ENCODE assay signal across 8 mouse cellular contexts in the genomic region with DNA sequence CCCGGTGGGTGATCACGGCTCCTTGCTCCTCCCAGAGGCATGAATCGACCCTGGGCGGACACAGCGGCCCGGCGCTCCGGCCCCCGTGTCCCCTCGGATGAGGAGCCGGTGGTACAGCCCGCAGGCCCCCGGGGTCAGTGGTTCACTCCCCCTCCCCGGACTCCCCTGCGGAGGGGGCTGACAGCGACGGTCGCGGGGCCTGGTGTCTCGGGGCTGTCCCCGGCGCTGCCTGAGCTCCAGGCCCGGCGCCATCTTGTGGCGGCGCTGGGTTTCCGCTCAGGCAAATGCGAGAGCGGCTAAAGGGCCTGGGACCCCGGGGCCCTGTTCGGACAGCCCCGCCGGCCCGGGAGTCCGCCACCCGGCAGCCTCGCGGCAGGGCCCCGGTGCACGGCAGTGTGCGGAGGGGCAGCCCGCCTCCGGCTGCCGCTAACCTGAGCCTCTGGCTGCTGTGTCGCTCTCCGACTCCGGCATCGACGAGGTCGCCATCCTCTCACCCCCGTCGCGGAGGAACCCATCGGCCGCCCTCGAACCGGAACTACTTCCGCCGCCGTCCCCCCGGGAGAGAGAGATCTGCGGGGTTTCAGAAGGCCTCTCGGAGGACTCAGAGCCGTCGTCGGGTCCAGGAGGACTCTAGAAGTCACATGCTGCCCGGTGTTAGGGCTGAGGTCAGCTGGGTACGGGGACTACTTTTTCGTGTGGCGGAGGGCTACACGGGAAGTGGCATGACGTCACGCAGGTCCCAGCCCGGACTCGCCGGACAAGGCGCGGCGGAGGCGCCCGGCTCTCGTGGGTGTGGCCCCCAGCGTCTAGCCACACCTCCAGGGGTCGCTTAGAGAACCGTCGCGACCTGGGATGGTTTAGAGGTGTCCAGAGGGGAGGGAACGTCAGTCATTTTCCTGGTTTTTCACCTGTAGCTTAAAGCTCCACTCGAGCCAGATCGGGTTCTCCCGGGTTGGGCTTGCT. TPM values are rescaled to one million over a fixed set of nuclear protein-coding genes. Genes with fewer than 3 reads are reported as not detected.
DNase-seq lines count a peak whose midpoint lies in the region; ATAC-seq and TF ChIP-seq lines count a peak whose summit lies in the region.

A gene (minus strand): TSS at position 672 of the 963 bp plus-strand sequence.

- peak within 1 kb of the TSS; percentile 99 for H3K27ac ChIP-seq in ES-E14 (ENCODE audit: insufficient read depth, low read depth, low read length, poor library complexity, severe bottlenecking)
- H3K27ac ChIP-seq in forebrain, embryonic 16.5 days (ENCODE audit: low read length), result peak within 1 kb of the TSS; percentile 99
- peak within 1 kb of the TSS; percentile 100 for H3K27ac ChIP-seq in layer of hippocampus, adult 2 months
- H3K27ac ChIP-seq in lung, embryonic 14.5 days (ENCODE audit: low read depth), result peak within 1 kb of the TSS; percentile 99
- H3K27ac ChIP-seq in olfactory bulb, adult 2 months (ENCODE audit: insufficient read depth, low read depth, low read length), result peak within 1 kb of the TSS; percentile 100
- peak within 1 kb of the TSS; percentile 88 for H3K27ac ChIP-seq in thymus, adult 2 months (ENCODE audit: control insufficient read depth, insufficient read depth, low read length)

- under 1% methylated on average over 90 of the region's 91 CpGs for WGBS in forebrain, embryonic 16.5 days
- WGBS in lung, embryonic 14.5 days, result under 1% methylated on average over 90 of the region's 91 CpGs
- WGBS in olfactory bulb, adult 2 months, result under 1% methylated on average over 91 of the region's 91 CpGs
- under 1% methylated on average over 91 of the region's 91 CpGs for WGBS in thymus, adult 2 months

- in situ Hi-C loops in ES-E14 (cut with MboI; ENCODE audit: low sequenced_read_pairs in 2 of 2, unreplicated experiment in 2 of 2), result no loop called here

- peak; percentile 74 for TF ChIP-seq CTCF in layer of hippocampus, adult 2 months (conservative IDR thresholded peaks at IDR 0.05)
- peak; percentile 49 for TF ChIP-seq CTCF in lung, embryonic 14.5 days (IDR thresholded peaks at IDR 0.05; ENCODE audit: low read depth)
- 0 out of 2 replicates have a peak, but pooled peaks have one; percentile 20 for TF ChIP-seq CTCF in olfactory bulb, adult 2 months (IDR thresholded peaks at IDR 0.05; ENCODE audit: insufficient read depth, low read depth, low read length)
- TF ChIP-seq CTCF in thymus, adult 2 months (IDR thresholded peaks at IDR 0.05; ENCODE audit: borderline replicate concordance, control insufficient read depth, extremely low read depth, insufficient read depth, low read length, poor library complexity), result no peak

- H3K4me2 ChIP-seq in forebrain, embryonic 16.5 days (ENCODE audit: low read length), result peak within 1 kb of the TSS; percentile 96
- peak within 1 kb of the TSS; percentile 81 for H3K4me2 ChIP-seq in lung, embryonic 14.5 days

- H3K27me3 ChIP-seq in forebrain, embryonic 16.5 days (replicated peaks; ENCODE audit: control insufficient read depth, insufficient read depth, low read length), result no peaks in the 10 kb centered on the region
- H3K27me3 ChIP-seq in lung, embryonic 14.5 days (ENCODE audit: insufficient read depth, low read length), result no peaks in the 10 kb centered on the region
- no peaks in the 10 kb centered on the region for H3K27me3 ChIP-seq in thymus, adult 2 months (ENCODE audit: control insufficient read depth, insufficient read depth, low read length)

- H3K9me3 ChIP-seq in ES-E14 (ENCODE audit: control insufficient read depth, insufficient read depth, low read depth, low read length), result no peaks in the 10 kb centered on the region
- no peaks in the 10 kb centered on the region; the same call in 1 of the 2 replicates for H3K9me3 ChIP-seq in forebrain, embryonic 16.5 days (ENCODE audit: control insufficient read depth, low read length)
- H3K9me3 ChIP-seq in lung, embryonic 14.5 days (ENCODE audit: low read depth, low read length), result no peaks in the 10 kb centered on the region

- peaks cover 4 to 15% of the 10 kb centered on the region in 2 experiments; a peak in 3 of 4 replicates for H3K4me1 ChIP-seq in ES-E14 (ENCODE audit: control insufficient read depth in 2 of 2, insufficient read depth in 2 of 2, low read length in 2 of 2, poor library complexity in 1 of 2)
- peaks cover 21% of the 10 kb centered on the region for H3K4me1 ChIP-seq in forebrain, embryonic 16.5 days (replicated peaks; ENCODE audit: control insufficient read depth, insufficient read depth, low read length)
- 0 out of 2 replicates have a peak, but pooled peaks cover 6% of the 10 kb centered on the region for H3K4me1 ChIP-seq in lung, embryonic 14.5 days (ENCODE audit: insufficient read depth)
- peaks cover 21% of the 10 kb centered on the region for H3K4me1 ChIP-seq in olfactory bulb, adult 2 months (ENCODE audit: control insufficient read depth, insufficient read depth, low read length)
- peaks cover 39% of the 10 kb centered on the region for H3K4me1 ChIP-seq in thymus, adult 2 months (replicated peaks; ENCODE audit: control insufficient read depth, insufficient read depth, low read length)

- peak; percentile 91 for ATAC-seq in forebrain, embryonic 16.5 days
- peak; percentile 88 for ATAC-seq in lung, embryonic 14.5 days (ENCODE audit: insufficient read depth)

- DNase-seq in ES-E14 (ENCODE audit: low read depth, low spot score), result peak; percentile 86
- peak; percentile 94 for DNase-seq in cerebellum, adult 11-12 months
- peak; percentile 89 to 99 for DNase-seq in heart, postnatal 36 days
- DNase-seq in layer of hippocampus, adult 2 months (ENCODE audit: low spot score in 2 of 2), result peak; percentile 87 to 89
- peak; percentile 96 for DNase-seq in lung, embryonic 14.5 days
- DNase-seq in thymus, adult 2 months, result peak; percentile 89

- H3K36me3 ChIP-seq in ES-E14 (ENCODE audit: control insufficient read depth, insufficient read depth, low read length, poor library complexity, severe bottlenecking), result peaks cover 24% of the 10 kb centered on the region
- peaks cover 22% of the 10 kb centered on the region for H3K36me3 ChIP-seq in forebrain, embryonic 16.5 days (ENCODE audit: control insufficient read depth, insufficient read depth)
- peaks cover 31% of the 10 kb centered on the region for H3K36me3 ChIP-seq in lung, embryonic 14.5 days (ENCODE audit: insufficient read depth)
- H3K36me3 ChIP-seq in thymus, adult 2 months (ENCODE audit: control insufficient read depth, insufficient read depth, low read length), result peaks cover 25% of the 10 kb centered on the region

- peak within 1 kb of the TSS; percentile 92 to 96 for H3K4me3 ChIP-seq in ES-E14 (ENCODE audit: insufficient read depth in 1 of 2, low read depth in 1 of 2, low read length in 2 of 2, poor library complexity in 1 of 2, severe bottlenecking in 1 of 2)
- H3K4me3 ChIP-seq in forebrain, embryonic 16.5 days (replicated peaks; ENCODE audit: low read length), result peak within 1 kb of the TSS; percentile 97
- H3K4me3 ChIP-seq in layer of hippocampus, adult 2 months, result peak within 1 kb of the TSS; percentile 96
- peak within 1 kb of the TSS; percentile 59 for H3K4me3 ChIP-seq in lung, embryonic 14.5 days (ENCODE audit: low read depth, low read length)
- peak within 1 kb of the TSS; percentile 71 for H3K4me3 ChIP-seq in olfactory bulb, adult 2 months (ENCODE audit: insufficient read depth, low read depth, low read length)
- H3K4me3 ChIP-seq in thymus, adult 2 months (ENCODE audit: control insufficient read depth, insufficient read depth, low read length), result peak within 1 kb of the TSS; percentile 66

- intact Hi-C loops in heart, postnatal 36 days (cut with DNase I), result loop anchor here (1.0 to 5.0 kb wide), 3 partner anchors 32 to 121 kb away; a partner anchor contains a TSS

- H3K9ac ChIP-seq in ES-E14 (ENCODE audit: insufficient read depth, low read depth, low read length, poor library complexity, severe bottlenecking), result peak within 1 kb of the TSS; percentile 97
- peak within 1 kb of the TSS; percentile 95 for H3K9ac ChIP-seq in forebrain, embryonic 16.5 days (replicated peaks; ENCODE audit: low read depth, low read length)
- H3K9ac ChIP-seq in lung, embryonic 14.5 days, result peak within 1 kb of the TSS; percentile 93

- peak; percentile 75 for TF ChIP-seq POLR2A in olfactory bulb, adult 2 months (IDR thresholded peaks at IDR 0.05; ENCODE audit: insufficient read depth, low read depth, low read length)
- TF ChIP-seq POLR2A in thymus, adult 2 months (IDR thresholded peaks at IDR 0.05; ENCODE audit: control insufficient read depth, extremely low read depth, insufficient read depth, low read length, poor library complexity), result peak; percentile 68; the same call in 1 of the 2 replicates

TF ChIP-seq in ES-E14, 5 proteins besides CTCF, POLR2A, EP300 and RAD21:
- no peak for TF ChIP-seq ZNF384 (IDR thresholded peaks at IDR 0.05; ENCODE audit: low read depth, low read length)
- peak; percentile 68 for TF ChIP-seq HCFC1 (IDR thresholded peaks at IDR 0.05; ENCODE audit: borderline replicate concordance, insufficient read depth, low read length)
- no peak for TF ChIP-seq ZC3H11A (IDR thresholded peaks at IDR 0.05; ENCODE audit: borderline replicate concordance, low read depth, low read length)
- TF ChIP-seq MAFK (IDR thresholded peaks at IDR 0.05; ENCODE audit: insufficient read depth, low read depth, low read length), result no peak
- peak; percentile 66 for TF ChIP-seq CHD2 (IDR thresholded peaks at IDR 0.05; ENCODE audit: low read depth, low read length)

RNA-seq across cellular contexts. Expression of the gene that starts here (rescaled TPM):
- 18.5 and 22.4 TPM in 2 replicates for total RNA-seq in ES-E14 (2012; rRNA removed)
- polyA plus RNA-seq in forebrain, embryonic 16.5 days (2015; fragmentation: Nextera tagmentation; extraction: Ambion mirVana), result 16.2 and 19.9 TPM in 2 replicates
- total RNA-seq in heart, postnatal 36 days (2021), result 10 to 100 TPM in 1 of 2 experiments, 1 to 10 TPM in 1; 8.5 to 10.0 TPM
- 10 to 100 TPM; 29.0 to 30.9 TPM for total RNA-seq in layer of hippocampus, adult 2 months (2021)
- polyA plus RNA-seq in lung, embryonic 14.5 days (2014; fragmentation: Nextera tagmentation; extraction: Ambion mirVana), result 14.8 and 15.8 TPM in 2 replicates
- not detected in 2 replicates for polyA plus RNA-seq in olfactory bulb, adult 2 months (2012; ENCODE audit: insufficient read depth, insufficient read length, low replicate concordance, missing spikeins)
- polyA plus RNA-seq in thymus, adult 2 months (2012; rRNA removed), result 92.6 and 99.0 TPM in 2 replicates

Comparison
In these comparisons a context has a peak if more than half of its experiments do, and no peak if none do; other contexts are left out.
1. Peak in every context shown above with its lines: DNase-seq, ATAC-seq, H3K4me3 ChIP-seq and H3K27ac ChIP-seq.